Mouse (Mus musculus): Measurements from ENCODE around the gene Pbx1. TPM values are rescaled to one million over a fixed set of nuclear protein-coding genes. Genes with fewer than 3 reads are reported as not detected.

Pbx1 gene
- total RNA-seq, 1 experiment = 10.0 TPM

GRCm38 (mm10) chr1:168286862-168287650 lies 145.0 kb downstream of the Pbx1 start:
- TF ChIP-seq ZNF384 (IDR thresholded peaks at IDR 0.05; ENCODE audit: low read depth, low read length) = no peak
- TF ChIP-seq HCFC1 (IDR thresholded peaks at IDR 0.05; ENCODE audit: borderline replicate concordance, insufficient read depth, low read length) = no peak
- TF ChIP-seq ZC3H11A (IDR thresholded peaks at IDR 0.05; ENCODE audit: borderline replicate concordance, low read depth, low read length) = no peak
- no peak for TF ChIP-seq CHD2 (IDR thresholded peaks at IDR 0.05; ENCODE audit: low read depth, low read length)
- TF ChIP-seq MAFK (IDR thresholded peaks at IDR 0.05; ENCODE audit: insufficient read depth, low read depth, low read length) = no peak
- Histone ChIP-seq H3K4me3 (ENCODE audit: insufficient read depth in 1 of 2, low read depth in 1 of 2, low read length in 2 of 2, poor library complexity in 1 of 2, severe bottlenecking in 1 of 2) (no peak overlapping the region), H3K9me3 (ENCODE audit: control insufficient read depth, insufficient read depth, low read depth, low read length) (no peaks in the 10 kb centered on the region), H3K36me3 (ENCODE audit: control insufficient read depth, insufficient read depth, low read length, poor library complexity, severe bottlenecking) (no peaks in the 10 kb centered on the region), H3K27ac (ENCODE audit: insufficient read depth, low read depth, low read length, poor library complexity, severe bottlenecking) (no peak overlapping the region), H3K9ac (ENCODE audit: insufficient read depth, low read depth, low read length, poor library complexity, severe bottlenecking) (no peak overlapping the region), H3K4me1 (ENCODE audit: control insufficient read depth in 2 of 2, insufficient read depth in 2 of 2, low read length in 2 of 2, poor library complexity in 1 of 2) (peaks cover 0 to 2% of the 10 kb centered on the region in 2 experiments; a peak in 1 of 4 replicates)
- in situ Hi-C loops (cut with MboI; ENCODE audit: low sequenced_read_pairs in 2 of 2, unreplicated experiment in 2 of 2) = no loop called here
- no peak for DNase-seq (ENCODE audit: low read depth, low spot score)

GRCm38 (mm10) chr1:168284566-168285141 lies 147.4 kb downstream of the Pbx1 start:
- TF ChIP-seq ZC3H11A (IDR thresholded peaks at IDR 0.05; ENCODE audit: borderline replicate concordance, low read depth, low read length) = no peak
- no peak for TF ChIP-seq CHD2 (IDR thresholded peaks at IDR 0.05; ENCODE audit: low read depth, low read length)
- TF ChIP-seq HCFC1 (IDR thresholded peaks at IDR 0.05; ENCODE audit: borderline replicate concordance, insufficient read depth, low read length) = no peak
- no peak for TF ChIP-seq MAFK (IDR thresholded peaks at IDR 0.05; ENCODE audit: insufficient read depth, low read depth, low read length)
- TF ChIP-seq ZNF384 (IDR thresholded peaks at IDR 0.05; ENCODE audit: low read depth, low read length) = no peak
- no peaks in the 10 kb centered on the region for H3K36me3 ChIP-seq (ENCODE audit: control insufficient read depth, insufficient read depth, low read length, poor library complexity, severe bottlenecking)
- H3K27ac ChIP-seq (ENCODE audit: insufficient read depth, low read depth, low read length, poor library complexity, severe bottlenecking) = no peak overlapping the region
- H3K9me3 ChIP-seq (ENCODE audit: control insufficient read depth, insufficient read depth, low read depth, low read length) = no peaks in the 10 kb centered on the region
- in situ Hi-C loops (cut with MboI; ENCODE audit: low sequenced_read_pairs in 2 of 2, unreplicated experiment in 2 of 2) = no loop called here
- H3K9ac ChIP-seq (ENCODE audit: insufficient read depth, low read depth, low read length, poor library complexity, severe bottlenecking) = no peak overlapping the region
- H3K4me3 ChIP-seq (ENCODE audit: insufficient read depth in 1 of 2, low read depth in 1 of 2, low read length in 2 of 2, poor library complexity in 1 of 2, severe bottlenecking in 1 of 2) = no peak overlapping the region
- DNase-seq (ENCODE audit: low read depth, low spot score) = no peak
- H3K4me1 ChIP-seq (ENCODE audit: control insufficient read depth in 2 of 2, insufficient read depth in 2 of 2, low read length in 2 of 2, poor library complexity in 1 of 2) = peaks cover 0 to 2% of the 10 kb centered on the region in 2 experiments; a peak in 1 of 4 replicates

GRCm38 (mm10) chr1:168283841-168284565 lies 148.1 kb downstream of the Pbx1 start:
- no peak for DNase-seq (ENCODE audit: low read depth, low spot score)
- H3K9me3 ChIP-seq (ENCODE audit: control insufficient read depth, insufficient read depth, low read depth, low read length) = no peaks in the 10 kb centered on the region
- H3K27ac ChIP-seq (ENCODE audit: insufficient read depth, low read depth, low read length, poor library complexity, severe bottlenecking) = no peak overlapping the region
- H3K9ac ChIP-seq (ENCODE audit: insufficient read depth, low read depth, low read length, poor library complexity, severe bottlenecking) = no peak overlapping the region
- in situ Hi-C loops (cut with MboI; ENCODE audit: low sequenced_read_pairs in 2 of 2, unreplicated experiment in 2 of 2) = no loop called here
- TF ChIP-seq ZC3H11A (IDR thresholded peaks at IDR 0.05; ENCODE audit: borderline replicate concordance, low read depth, low read length) = no peak
- H3K36me3 ChIP-seq (ENCODE audit: control insufficient read depth, insufficient read depth, low read length, poor library complexity, severe bottlenecking) = no peaks in the 10 kb centered on the region
- no peak overlapping the region for H3K4me3 ChIP-seq (ENCODE audit: insufficient read depth in 1 of 2, low read depth in 1 of 2, low read length in 2 of 2, poor library complexity in 1 of 2, severe bottlenecking in 1 of 2)
- H3K4me1 ChIP-seq (ENCODE audit: control insufficient read depth in 2 of 2, insufficient read depth in 2 of 2, low read length in 2 of 2, poor library complexity in 1 of 2) = peaks cover 0 to 2% of the 10 kb centered on the region in 2 experiments; a peak in 1 of 4 replicates

GRCm38 (mm10) chr1:168283421-168283820 lies 148.6 kb downstream of the Pbx1 start:
- H3K36me3 ChIP-seq (ENCODE audit: control insufficient read depth, insufficient read depth, low read length, poor library complexity, severe bottlenecking) = no peaks in the 10 kb centered on the region
- no peak overlapping the region for H3K4me3 ChIP-seq (ENCODE audit: insufficient read depth in 1 of 2, low read depth in 1 of 2, low read length in 2 of 2, poor library complexity in 1 of 2, severe bottlenecking in 1 of 2)
- no peak for DNase-seq (ENCODE audit: low read depth, low spot score)
- no peak for TF ChIP-seq CHD2 (IDR thresholded peaks at IDR 0.05; ENCODE audit: low read depth, low read length)
- no peaks in the 10 kb centered on the region for H3K9me3 ChIP-seq (ENCODE audit: control insufficient read depth, insufficient read depth, low read depth, low read length)
- no peak overlapping the region for H3K27ac ChIP-seq (ENCODE audit: insufficient read depth, low read depth, low read length, poor library complexity, severe bottlenecking)
- no peak overlapping the region for H3K9ac ChIP-seq (ENCODE audit: insufficient read depth, low read depth, low read length, poor library complexity, severe bottlenecking)
- in situ Hi-C loops (cut with MboI; ENCODE audit: low sequenced_read_pairs in 2 of 2, unreplicated experiment in 2 of 2) = no loop called here
- H3K4me1 ChIP-seq (ENCODE audit: control insufficient read depth in 2 of 2, insufficient read depth in 2 of 2, low read length in 2 of 2, poor library complexity in 1 of 2) = peaks cover 0 to 2% of the 10 kb centered on the region in 2 experiments; a peak in 1 of 4 replicates

Measured in ES-E14 (cell line).